Mouse (Mus musculus): ENCODE results near the gene Chka.

- TF ChIP-seq CTCF (IDR thresholded peaks at IDR 0.05; ENCODE audit: insufficient read depth, low read length) (no peak), POLR2A (IDR thresholded peaks at IDR 0.05; ENCODE audit: borderline replicate concordance, extremely low read depth, low read depth, low read length) (no peak)
Measured at GRCm38 (mm10) chr19:3930262-3931057, 78.9 kb downstream of the Chka start.

Data from lung, adult 2 months (tissue).